Mouse (Mus musculus) testis, adult 2 months (tissue): ENCODE results near the gene Gmeb2.

Experiments
- CTCF ChIP-seq: fragments of 200-500 bp; IDR thresholded peaks from 2 replicates; pipeline ENCODE4 v1.5.1; 2012; ENCODE audit warnings: low read depth, mild to moderate bottlenecking, inconsistent platforms, low read length, moderate library complexity; ENCODE audit not compliant: control insufficient read depth, insufficient read depth, insufficient replicate concordance
- POLR2A ChIP-seq: fragments of 200-500 bp; IDR thresholded peaks from 2 replicates; pipeline ENCODE4 v1.6.1; 2012; ENCODE audit warnings: low read depth, mild to moderate bottlenecking, inconsistent platforms, low read length, moderate library complexity; ENCODE audit not compliant: control insufficient read depth

- no peak for TF ChIP-seq POLR2A
- no peak for TF ChIP-seq CTCF
These were observed 21.0 kb downstream of the Gmeb2 start for GRCm38 (mm10) chr2:181266839-181267238.
